Mouse (Mus musculus) C2C12 (cell line): ENCODE data around the gene Hsd17b3.

Source experiments
- CEBPB ChIP-seq: IDR thresholded peaks from one replicate; pipeline ENCODE4 v1.6.1; 2011; ENCODE audit warnings: low read depth, mild to moderate bottlenecking, control low read depth, moderate library complexity
- CTCF ChIP-seq: IDR thresholded peaks from one replicate; pipeline ENCODE4 v1.5.1; 2011; ENCODE audit not compliant: control insufficient read depth, insufficient read depth, insufficient read length
- FOSL1 ChIP-seq: IDR thresholded peaks from one replicate; pipeline ENCODE4 v1.8.0; 2011; ENCODE audit warnings: mild to moderate bottlenecking, low read length; ENCODE audit not compliant: poor library complexity, insufficient read depth, severe bottlenecking
- USF1 ChIP-seq: IDR thresholded peaks from one replicate; pipeline ENCODE4 v1.6.1; 2011; ENCODE audit warnings: low read depth, mild to moderate bottlenecking, control low read depth, moderate library complexity

DNA sequence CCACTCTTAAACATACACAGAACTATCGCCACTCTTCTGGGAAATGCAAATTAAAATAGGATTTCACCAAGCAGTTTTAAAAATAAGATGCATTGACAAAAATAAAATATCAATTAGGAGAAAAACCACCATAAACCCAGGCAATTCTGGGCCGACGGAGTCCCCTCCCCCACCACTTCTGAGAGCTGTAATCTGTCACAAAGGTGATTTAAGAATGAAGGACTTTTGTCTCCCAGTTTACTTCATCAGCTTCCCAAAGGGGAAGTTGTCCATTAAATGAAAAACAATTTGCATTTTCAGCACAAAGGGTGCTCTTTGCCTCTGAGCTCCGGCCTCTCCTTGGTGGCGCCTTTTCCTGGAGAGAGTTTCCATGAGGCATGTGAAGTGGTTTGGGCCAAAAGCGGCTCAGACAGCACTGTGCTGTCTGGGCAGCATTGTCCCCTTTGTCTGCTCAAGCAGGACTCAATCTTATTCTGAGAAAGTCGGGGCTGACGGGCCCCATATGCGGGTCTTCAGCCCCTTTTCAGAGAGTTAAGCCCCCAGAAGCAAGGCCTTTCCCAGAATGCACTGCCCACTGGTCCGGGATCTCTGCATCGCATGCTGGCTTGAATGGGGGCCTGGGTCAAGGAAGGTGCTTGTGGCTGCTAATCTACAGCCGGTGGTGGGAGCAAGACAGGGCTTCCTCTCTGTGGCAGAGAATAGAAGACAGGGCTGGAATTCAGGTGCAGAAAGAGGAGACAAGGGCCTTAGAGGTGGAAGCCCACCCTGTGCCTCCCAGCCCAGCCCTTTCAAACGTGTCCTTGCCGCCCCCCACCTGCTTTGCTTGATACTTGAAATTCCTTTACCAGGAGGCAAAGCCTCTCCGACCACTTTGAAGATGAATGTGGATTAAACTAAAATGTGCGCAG is 7.8 kb downstream of the Hsd17b3 start:
- TF ChIP-seq CTCF (no peak), USF1 (no peak), CEBPB (no peak), FOSL1 (no peak)
